Mouse (Mus musculus) stomach, postnatal 0 days (tissue): ENCODE measurements around the gene Coq6. TPM values are rescaled to one million over a fixed set of nuclear protein-coding genes. Genes with fewer than 3 reads are reported as not detected.
A peak's percentile ranks its signal among the peaks of the same experiment; 100 is the strongest.

ENCODE experiments used
- ATAC-seq: fragments of 200-750 bp; cut with Nextera tagmentation; 2 replicates; pipeline ENCODE4 v1.8.0; 2017; ENCODE audit not compliant: low FRiP score, low TSS enrichment
- DNase-seq: peaks from one replicate; pipeline ENCODE4 v3.0.0-alpha.2; 2016; ENCODE audit warnings: low spot score
- H3K27ac ChIP-seq: fragments of 300-500 bp; sonication (generic); replicated peaks from 2 replicates; pipeline ENCODE4 v1.5.1; 2014; ENCODE audit warnings: mild to moderate bottlenecking, control low read depth
- H3K27me3 ChIP-seq: fragments of 300-500 bp; sonication (generic); 2 replicates; pipeline ENCODE4 v1.6.1; 2014; ENCODE audit warnings: low read length; ENCODE audit not compliant: control insufficient read depth, insufficient read depth
- H3K36me3 ChIP-seq: fragments of 300-500 bp; sonication (generic); 2 replicates; pipeline ENCODE4 v1.6.1; 2014; ENCODE audit warnings: low read length, mixed read lengths; ENCODE audit not compliant: control insufficient read depth, insufficient read depth
- H3K4me1 ChIP-seq: fragments of 300-500 bp; sonication (generic); replicated peaks from 2 replicates; pipeline ENCODE4 v1.6.1; 2014; ENCODE audit warnings: antibody characterized with exemption; ENCODE audit not compliant: control insufficient read depth, insufficient read depth
- H3K4me2 ChIP-seq: fragments of 300-500 bp; sonication (generic); replicated peaks from 2 replicates; pipeline ENCODE4 v1.6.1; 2014; ENCODE audit warnings: low read depth, mild to moderate bottlenecking, control low read depth, moderate library complexity
- H3K4me3 ChIP-seq: fragments of 300-500 bp; sonication (generic); 2 replicates; pipeline ENCODE4 v1.5.1; 2014; ENCODE audit warnings: low read depth, low read length, control low read depth
- H3K9ac ChIP-seq: fragments of 300-500 bp; sonication (generic); 2 replicates; pipeline ENCODE4 v1.6.1; 2014; ENCODE audit warnings: mild to moderate bottlenecking, low read length, control low read depth, mixed read lengths
- H3K9me3 ChIP-seq: fragments of 300-500 bp; sonication (generic); 2 replicates; pipeline ENCODE4 v1.6.1; 2016; ENCODE audit warnings: low read length; ENCODE audit not compliant: control insufficient read depth
- CTCF ChIP-seq: IDR thresholded peaks from 2 replicates; pipeline ENCODE4 v1.5.1; 2016; ENCODE audit warnings: antibody characterized with exemption, low read depth, mild to moderate bottlenecking, moderate library complexity
- EP300 ChIP-seq: optimal IDR thresholded peaks from 2 replicates; pipeline ENCODE3; 2016; ENCODE audit warnings: antibody characterized with exemption
- WGBS: fragments of 180-500 bp; shearing (Covaris S2); extraction: QIAGEN DNeasy Blood & Tissue Kit; methylation state at CpG from one replicate; pipeline ENCODE4 v1.1.7; 2014; 5-methylcytosine and 5-hydroxymethylcytosine counted together
- polyA plus RNA-seq: library from polyadenylated mRNA; unstranded; fragments of >200 nt; fragmentation: Nextera tagmentation; extraction: Ambion mirVana; gene quantifications from 2 replicates; pipeline ENCODE4 v1.2.1, GENCODE M21; 2015

Coq6 gene
- polyA plus RNA-seq, 1 experiment from 2014 or later = 27.6 TPM

DNA sequence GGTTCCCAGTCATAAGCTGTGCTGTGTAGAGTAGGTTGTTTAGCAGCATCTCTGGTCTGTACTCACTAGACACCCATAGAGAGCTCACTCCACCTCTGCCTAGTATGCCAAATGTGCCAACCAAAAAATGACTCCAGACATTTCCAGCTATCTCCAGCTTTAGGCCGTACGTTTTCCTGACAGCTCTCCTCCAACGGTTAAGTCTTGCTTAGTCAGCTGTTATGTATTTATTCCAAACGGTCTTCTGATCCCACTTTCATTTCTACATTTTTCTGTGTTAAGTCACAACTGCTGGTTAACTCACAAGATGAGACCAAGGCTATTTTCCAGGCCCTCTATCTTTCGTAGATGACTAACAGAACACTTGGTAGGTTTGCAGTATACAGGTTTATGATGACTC, 37.2 kb downstream of the Coq6 start:
- Histone ChIP-seq H3K9ac (no peak overlapping the region), H3K4me3 (no peak overlapping the region), H3K27ac (no peak overlapping the region; the same call in 1 of the 2 replicates), H3K4me1 (no peaks in the 10 kb centered on the region), H3K9me3 (no peaks in the 10 kb centered on the region), H3K27me3 (no peaks in the 10 kb centered on the region), H3K4me2 (no peak overlapping the region), H3K36me3 (no peaks in the 10 kb centered on the region)
- WGBS = 48% methylated on average over 5 of the region's 5 CpGs
- TF ChIP-seq CTCF (no peak), EP300 (no peak)
- DNase-seq (no peak), ATAC-seq (no peak)

DNA sequence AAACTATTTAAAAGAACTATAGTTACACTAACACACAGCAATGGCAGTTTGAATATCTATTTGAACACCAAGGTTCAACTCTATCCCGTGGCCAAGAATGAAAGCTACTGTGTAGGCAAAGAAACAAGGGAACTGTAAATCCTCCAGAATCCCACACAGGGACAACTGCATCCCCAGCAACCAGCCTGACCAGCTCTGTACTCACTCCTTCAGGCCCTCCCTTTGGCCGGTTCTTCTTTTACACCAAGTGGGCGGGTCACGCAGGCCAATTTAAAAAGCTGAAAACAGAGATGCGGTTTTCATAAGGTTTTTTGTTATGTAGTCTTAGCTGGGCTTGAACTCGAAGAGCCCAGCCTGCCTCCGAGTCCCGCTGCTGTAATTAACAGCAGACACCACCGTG, 37.7 kb downstream of the Coq6 start:
- H3K27ac ChIP-seq = peak overlapping the region; percentile 81
- TF ChIP-seq EP300 (no peak), CTCF (no peak)
- no peak overlapping the region for H3K4me3 ChIP-seq
- ATAC-seq (peak; percentile 24; the same call in 1 of the 2 replicates), DNase-seq (no peak)
- no peak overlapping the region for H3K9ac ChIP-seq
- H3K4me1 ChIP-seq = no peaks in the 10 kb centered on the region
- H3K4me2 ChIP-seq = no peak overlapping the region
- no peaks in the 10 kb centered on the region for H3K9me3 ChIP-seq
- 60% methylated on average over 9 of the region's 9 CpGs for WGBS
- no peaks in the 10 kb centered on the region for H3K27me3 ChIP-seq
- H3K36me3 ChIP-seq = no peaks in the 10 kb centered on the region

DNA sequence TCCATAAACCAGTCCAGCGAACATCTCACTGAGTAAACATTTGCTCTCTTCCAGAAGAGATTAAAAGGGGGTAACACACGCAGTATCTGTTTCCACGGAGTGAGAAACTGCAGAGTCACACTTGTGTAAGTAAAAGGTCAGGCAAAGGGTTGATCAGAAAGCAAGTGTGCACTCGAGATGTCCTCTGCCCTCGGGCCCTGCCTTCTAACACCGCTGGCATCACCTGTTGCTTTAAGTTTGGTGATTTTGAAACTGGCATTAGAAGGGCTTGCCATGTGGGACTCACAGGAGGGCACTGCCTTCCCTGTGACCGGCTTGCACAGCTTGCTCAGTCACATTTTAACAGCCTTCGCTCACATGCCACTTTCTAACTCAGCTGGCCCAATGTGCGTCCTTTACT, 38.2 kb downstream of the Coq6 start:
- Histone ChIP-seq H3K36me3 (no peaks in the 10 kb centered on the region), H3K9ac (no peak overlapping the region), H3K4me3 (no peak overlapping the region), H3K4me1 (no peaks in the 10 kb centered on the region), H3K4me2 (no peak overlapping the region), H3K27me3 (no peaks in the 10 kb centered on the region), H3K9me3 (no peaks in the 10 kb centered on the region), H3K27ac (peak overlapping the region; percentile 81)
- 45% methylated on average over 9 of the region's 9 CpGs for WGBS
- DNase-seq = peak; percentile 42
- TF ChIP-seq EP300 (no peak), CTCF (no peak)
- ATAC-seq = peak; percentile 85

DNA sequence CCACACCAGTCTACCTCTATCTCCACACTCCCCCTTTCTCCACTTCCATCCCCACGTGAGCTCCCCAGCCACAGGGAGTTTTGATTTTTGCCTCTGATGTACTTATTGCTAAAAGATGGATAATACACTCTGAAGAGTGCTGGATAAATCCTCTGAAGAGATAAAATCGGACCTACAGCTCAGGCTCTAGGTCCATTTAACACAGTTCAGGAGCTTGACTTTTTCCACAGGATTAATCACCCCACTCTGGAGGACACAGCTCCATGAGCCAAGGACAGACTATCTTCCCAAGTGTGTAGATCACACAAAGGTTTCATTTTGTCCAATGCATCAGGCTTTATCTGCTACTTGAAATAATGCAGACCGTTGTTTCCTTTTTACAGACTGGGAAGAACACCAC, 38.6 kb downstream of the Coq6 start:
- peak overlapping the region; percentile 81 for H3K27ac ChIP-seq
- ATAC-seq (no peak), DNase-seq (no peak)
- no peaks in the 10 kb centered on the region for H3K9me3 ChIP-seq
- no peak for TF ChIP-seq CTCF
- no peak for TF ChIP-seq EP300
- no peaks in the 10 kb centered on the region for H3K4me1 ChIP-seq
- 70% methylated on average over 3 of the region's 3 CpGs for whole genome bisulfite sequencing
- no peaks in the 10 kb centered on the region for H3K27me3 ChIP-seq
- H3K4me3 ChIP-seq = no peak overlapping the region
- no peak overlapping the region for H3K9ac ChIP-seq
- no peaks in the 10 kb centered on the region for H3K36me3 ChIP-seq
- H3K4me2 ChIP-seq = no peak overlapping the region

DNA sequence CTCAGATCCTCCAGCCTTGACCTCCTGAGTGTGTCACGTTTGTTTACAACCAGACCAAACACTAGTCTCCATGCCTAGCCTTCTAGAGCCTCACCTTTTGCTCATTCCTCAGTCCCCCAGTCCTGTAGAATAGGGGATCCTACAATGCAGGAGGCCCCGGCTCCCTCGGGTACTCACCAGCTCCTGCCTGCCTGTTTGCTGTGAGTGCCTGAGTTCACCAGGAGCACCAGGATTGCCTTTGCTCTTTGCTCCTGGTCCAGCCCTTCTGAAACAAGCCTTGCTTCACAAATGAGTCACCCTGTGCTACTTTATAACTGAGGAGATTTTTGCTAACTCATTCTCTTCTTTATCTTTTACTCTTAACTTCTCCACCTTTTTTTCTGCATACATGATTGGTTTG, 39.2 kb downstream of the Coq6 start:
- peak overlapping the region; percentile 81 for H3K27ac ChIP-seq
- no peak overlapping the region for H3K9ac ChIP-seq
- TF ChIP-seq CTCF (no peak), EP300 (no peak)
- DNase-seq (peak; percentile 62), ATAC-seq (peak; percentile 82)
- no peaks in the 10 kb centered on the region for H3K4me1 ChIP-seq
- no peaks in the 10 kb centered on the region for H3K36me3 ChIP-seq
- WGBS = 22% methylated on average over 3 of the region's 3 CpGs
- H3K4me2 ChIP-seq = no peak overlapping the region
- no peak overlapping the region for H3K4me3 ChIP-seq
- no peaks in the 10 kb centered on the region for H3K27me3 ChIP-seq
- no peaks in the 10 kb centered on the region for H3K9me3 ChIP-seq

DNA sequence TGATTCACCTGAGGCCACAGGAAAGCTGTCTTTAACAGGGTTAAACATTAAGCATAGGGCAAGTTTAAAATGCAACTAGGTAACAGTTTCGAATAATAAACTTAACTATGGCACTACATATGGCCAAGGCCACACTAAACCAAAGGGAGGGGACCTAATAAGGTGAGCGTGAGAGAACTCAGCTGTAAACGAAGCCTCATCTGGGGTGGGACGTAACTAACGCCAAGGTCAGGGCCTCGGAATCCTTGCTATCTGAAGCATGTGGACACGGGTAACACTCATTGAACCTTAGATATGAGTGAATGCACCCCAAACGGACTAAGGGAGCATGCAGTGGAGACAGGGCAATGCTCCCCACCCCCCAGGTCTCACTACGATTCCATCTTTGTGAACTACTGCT, 41.5 kb downstream of the Coq6 start:
- TF ChIP-seq EP300 = no peak
- no peak for TF ChIP-seq CTCF
- Histone ChIP-seq H3K27me3 (no peaks in the 10 kb centered on the region), H3K9ac (no peak overlapping the region), H3K4me2 (no peak overlapping the region), H3K27ac (peak overlapping the region; percentile 35; the same call in 1 of the 2 replicates), H3K9me3 (no peaks in the 10 kb centered on the region), H3K4me3 (no peak overlapping the region), H3K4me1 (no peaks in the 10 kb centered on the region), H3K36me3 (no peaks in the 10 kb centered on the region)
- no peak for ATAC-seq
- no peak for DNase-seq
- WGBS = 64% methylated on average over 9 of the region's 9 CpGs
